Mouse (Mus musculus) kidney, postnatal 4 days (tissue): Measurements from ENCODE around the gene Gm20388.

ENCODE experiments used
- DNase-seq, 2 experiments: peaks; one replicate each; pipeline ENCODE4 v3.0.0; 2021; ENCODE audit warnings: mixed read lengths in 2 of 2

Gm20388 gene

GRCm38 (mm10) chr8:122849152-122849910 is 2938.7 kb downstream of the Gm20388 start:
- DNase-seq: no peak

- DNase-seq: no peak
These were observed 2940.1 kb downstream of the Gm20388 start for GRCm38 (mm10) chr8:122850641-122851240.

- no peak for DNase-seq
These were observed 2941.3 kb downstream of the Gm20388 start for GRCm38 (mm10) chr8:122851692-122852545.

- DNase-seq: no peak
These were observed 2941.9 kb downstream of the Gm20388 start for GRCm38 (mm10) chr8:122852546-122852905.

- DNase-seq: peak in 1 of 2 experiments; percentile 35
These were observed 2942.7 kb downstream of the Gm20388 start for GRCm38 (mm10) chr8:122853340-122853771.

GRCm38 (mm10) chr8:122854388-122854787 is 2943.7 kb downstream of the Gm20388 start:
- DNase-seq: no peak

GRCm38 (mm10) chr8:122855123-122855522 is 2944.5 kb downstream of the Gm20388 start:
- DNase-seq: no peak

- no peak for DNase-seq
These were observed 2945.6 kb downstream of the Gm20388 start for GRCm38 (mm10) chr8:122856288-122856687.

GRCm38 (mm10) chr8:122859843-122860242 is 2949.2 kb downstream of the Gm20388 start:
- no peak for DNase-seq

GRCm38 (mm10) chr8:122864719-122865129 is 2954.1 kb downstream of the Gm20388 start:
- peak in 1 of 2 experiments; percentile 22 for DNase-seq

GRCm38 (mm10) chr8:122865441-122865840 is 2954.8 kb downstream of the Gm20388 start:
- peak; percentile 41 to 55 for DNase-seq

- no peak for DNase-seq
These were observed 2955.6 kb downstream of the Gm20388 start for GRCm38 (mm10) chr8:122866231-122866630.

- no peak for DNase-seq
These were observed 2957.3 kb downstream of the Gm20388 start for GRCm38 (mm10) chr8:122867982-122868381.

- peak; percentile 52 to 62 for DNase-seq
These were observed 2959.8 kb downstream of the Gm20388 start for GRCm38 (mm10) chr8:122870377-122870863.

GRCm38 (mm10) chr8:122871663-122872062 is 2961.0 kb downstream of the Gm20388 start:
- no peak for DNase-seq

- DNase-seq: no peak
These were observed 2962.5 kb downstream of the Gm20388 start for GRCm38 (mm10) chr8:122873171-122873570.

- DNase-seq: no peak
These were observed 2964.5 kb downstream of the Gm20388 start for GRCm38 (mm10) chr8:122875186-122875585.

GRCm38 (mm10) chr8:122878231-122878630 is 2967.6 kb downstream of the Gm20388 start:
- no peak for DNase-seq

GRCm38 (mm10) chr8:122880302-122880701 is 2969.7 kb downstream of the Gm20388 start:
- DNase-seq: no peak

- no peak for DNase-seq
These were observed 2973.0 kb downstream of the Gm20388 start for GRCm38 (mm10) chr8:122883671-122884070.

GRCm38 (mm10) chr8:122891440-122891839 is 2980.8 kb downstream of the Gm20388 start:
- DNase-seq: no peak

GRCm38 (mm10) chr8:122893451-122893850 is 2982.8 kb downstream of the Gm20388 start:
- DNase-seq: no peak

- no peak for DNase-seq
These were observed 2985.7 kb downstream of the Gm20388 start for GRCm38 (mm10) chr8:122896317-122896716.
